Mouse (Mus musculus) ES-E14 (cell line): ENCODE results near the gene Slc25a22. TPM values are rescaled to one million over a fixed set of nuclear protein-coding genes. Genes with fewer than 3 reads are reported as not detected.

Source experiments
- DNase-seq: peaks from one replicate; pipeline ENCODE4 v3.0.0-alpha.2; 2013; ENCODE audit warnings: low read depth, low spot score
- H3K27ac ChIP-seq: 2 replicates; pipeline ENCODE4 v1.5.1; 2012; ENCODE audit warnings: low read depth, mild to moderate bottlenecking, low read length, moderate library complexity, mixed read lengths; ENCODE audit not compliant: poor library complexity, insufficient read depth, severe bottlenecking
- H3K36me3 ChIP-seq: 2 replicates; pipeline ENCODE4 v1.6.1; 2012; ENCODE audit warnings: mild to moderate bottlenecking, low read length, moderate library complexity, mixed read lengths; ENCODE audit not compliant: control insufficient read depth, poor library complexity, insufficient read depth, severe bottlenecking
- H3K4me1 ChIP-seq, 2 experiments: fragments of 150-350 bp in 1 of 2; sonication (generic) in 1 of 2; 2 replicates each; pipeline ENCODE4 v1.6.1; 2012; ENCODE audit warnings: low read length in 2 of 2, mild to moderate bottlenecking in 1 of 2, mixed read lengths in 1 of 2; ENCODE audit not compliant: control insufficient read depth in 2 of 2, insufficient read depth in 2 of 2, poor library complexity in 1 of 2
- H3K4me3 ChIP-seq, 2 experiments: fragments of 150-350 bp in 1 of 2; sonication (generic) in 1 of 2; 2 replicates each; pipeline ENCODE4 v1.5.1; 2012; ENCODE audit warnings: low read length in 2 of 2, low read depth in 1 of 2, mild to moderate bottlenecking in 1 of 2, mixed read lengths in 1 of 2; ENCODE audit not compliant: insufficient read depth in 1 of 2, poor library complexity in 1 of 2, severe bottlenecking in 1 of 2
- H3K9ac ChIP-seq: 2 replicates; pipeline ENCODE4 v1.6.1; 2012; ENCODE audit warnings: low read depth, mild to moderate bottlenecking, low read length, mixed read lengths; ENCODE audit not compliant: poor library complexity, insufficient read depth, severe bottlenecking
- H3K9me3 ChIP-seq: fragments of 150-350 bp; sonication (generic); 2 replicates; pipeline ENCODE4 v1.6.1; 2012; ENCODE audit warnings: low read depth, mild to moderate bottlenecking, low read length; ENCODE audit not compliant: control insufficient read depth, insufficient read depth
- CHD2 ChIP-seq: IDR thresholded peaks from 2 replicates; pipeline ENCODE4 v1.6.1; 2014; ENCODE audit warnings: mild to moderate bottlenecking, low read depth, low read length, inconsistent platforms
- HCFC1 ChIP-seq: IDR thresholded peaks from 2 replicates; pipeline ENCODE4 v1.6.1; 2012; ENCODE audit warnings: low read length, inconsistent platforms, borderline replicate concordance; ENCODE audit not compliant: insufficient read depth
- MAFK ChIP-seq: IDR thresholded peaks from 2 replicates; pipeline ENCODE4 v1.6.1; 2014; ENCODE audit warnings: mild to moderate bottlenecking, low read depth, low read length, inconsistent platforms; ENCODE audit not compliant: insufficient read depth
- ZC3H11A ChIP-seq: IDR thresholded peaks from 2 replicates; pipeline ENCODE4 v1.6.1; 2012; ENCODE audit warnings: low read depth, mild to moderate bottlenecking, inconsistent platforms, low read length, borderline replicate concordance
- ZNF384 ChIP-seq: IDR thresholded peaks from 2 replicates; pipeline ENCODE4 v1.6.1; 2012; ENCODE audit warnings: low read depth, low read length, inconsistent platforms
- in situ Hi-C, 2 experiments: fragments of 600-800 bp; cut with MboI; formaldehyde crosslinking; loops; one replicate each; pipeline ENCODE4 v1.15.1; 2025; ENCODE audit warnings: low sequenced_read_pairs in 2 of 2, inconsistent platforms in 1 of 2; ENCODE audit not compliant: unreplicated experiment in 2 of 2
- total RNA-seq: library from RNA; depleted of rRNA; stranded (reverse); fragments of 300-350 nt; gene quantifications from 2 replicates; pipeline ENCODE4 v1.2.3, GENCODE M21; 2012

Slc25a22 gene
- total RNA-seq, 1 experiment, result 16.2 TPM

DNA sequence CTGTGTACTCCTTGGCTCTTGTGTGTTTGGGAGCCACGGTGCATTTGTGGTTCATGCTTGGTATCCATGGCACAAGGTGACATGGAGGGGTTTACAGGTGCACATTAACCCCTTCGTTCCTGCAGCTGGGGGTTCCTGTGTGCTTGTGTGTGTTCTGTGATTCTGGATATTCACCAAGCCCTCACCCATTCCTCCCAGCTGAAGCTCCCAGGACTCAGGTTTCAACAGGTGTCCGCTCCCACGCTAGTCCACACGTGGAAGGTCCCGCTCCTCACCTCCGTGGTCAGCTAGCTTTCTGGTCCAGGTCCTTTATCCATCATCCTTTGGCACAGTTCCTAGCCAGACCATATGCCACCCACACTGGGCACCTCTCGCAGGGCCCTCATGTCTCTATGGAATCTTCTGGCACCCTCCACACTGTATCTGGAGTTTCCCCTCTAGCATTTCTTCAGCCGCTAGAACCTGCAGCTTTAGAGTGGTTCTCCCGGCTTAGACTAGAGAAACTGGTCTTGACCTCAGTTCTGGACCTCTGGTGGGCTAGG lies 29.0 kb upstream of the Slc25a22 start:
- H3K36me3 ChIP-seq, result peaks cover 21% of the 10 kb centered on the region
- TF ChIP-seq MAFK (no peak), CHD2 (no peak), ZNF384 (no peak), HCFC1 (no peak), ZC3H11A (no peak)
- H3K9ac ChIP-seq, result peak overlapping the region; percentile 72; the same call in 1 of the 2 replicates
- DNase-seq, result no peak
- in situ Hi-C loops, result no loop called here
- H3K9me3 ChIP-seq, result no peaks in the 10 kb centered on the region
- peak overlapping the region; percentile 75 to 89 for H3K4me3 ChIP-seq
- peaks cover 4 to 45% of the 10 kb centered on the region in 2 experiments; a peak in 3 of 4 replicates for H3K4me1 ChIP-seq
- H3K27ac ChIP-seq, result peak overlapping the region; percentile 10; the same call in 1 of the 2 replicates

DNA sequence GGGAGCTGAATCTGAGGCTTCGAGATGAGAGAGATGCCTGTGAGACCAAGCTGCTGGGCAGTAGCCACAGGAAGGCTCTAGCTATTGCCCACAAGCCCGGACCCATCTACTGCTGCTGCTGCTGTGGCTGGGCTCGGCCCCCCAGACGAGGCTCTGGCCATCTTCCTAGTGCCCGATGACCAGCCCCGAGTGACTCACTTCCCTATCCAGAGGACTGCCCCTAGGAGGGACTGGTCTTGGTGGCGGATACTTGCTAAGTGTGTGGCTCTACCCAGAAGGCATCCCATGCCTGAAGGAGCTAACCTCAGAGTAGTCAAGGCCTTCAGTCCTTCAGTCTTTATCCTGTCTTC lies 28.3 kb upstream of the Slc25a22 start:
- Histone ChIP-seq H3K4me3 (no peak overlapping the region), H3K27ac (no peak overlapping the region), H3K36me3 (peaks cover 16% of the 10 kb centered on the region), H3K9me3 (no peaks in the 10 kb centered on the region), H3K4me1 (peaks cover 4 to 46% of the 10 kb centered on the region in 2 experiments; a peak in 3 of 4 replicates), H3K9ac (no peak overlapping the region; the same call in 1 of the 2 replicates)
- in situ Hi-C loops, result no loop called here
- no peak for DNase-seq
- TF ChIP-seq ZNF384, result no peak
- TF ChIP-seq HCFC1, result no peak
- no peak for TF ChIP-seq MAFK
- no peak for TF ChIP-seq CHD2
- TF ChIP-seq ZC3H11A, result no peak

DNA sequence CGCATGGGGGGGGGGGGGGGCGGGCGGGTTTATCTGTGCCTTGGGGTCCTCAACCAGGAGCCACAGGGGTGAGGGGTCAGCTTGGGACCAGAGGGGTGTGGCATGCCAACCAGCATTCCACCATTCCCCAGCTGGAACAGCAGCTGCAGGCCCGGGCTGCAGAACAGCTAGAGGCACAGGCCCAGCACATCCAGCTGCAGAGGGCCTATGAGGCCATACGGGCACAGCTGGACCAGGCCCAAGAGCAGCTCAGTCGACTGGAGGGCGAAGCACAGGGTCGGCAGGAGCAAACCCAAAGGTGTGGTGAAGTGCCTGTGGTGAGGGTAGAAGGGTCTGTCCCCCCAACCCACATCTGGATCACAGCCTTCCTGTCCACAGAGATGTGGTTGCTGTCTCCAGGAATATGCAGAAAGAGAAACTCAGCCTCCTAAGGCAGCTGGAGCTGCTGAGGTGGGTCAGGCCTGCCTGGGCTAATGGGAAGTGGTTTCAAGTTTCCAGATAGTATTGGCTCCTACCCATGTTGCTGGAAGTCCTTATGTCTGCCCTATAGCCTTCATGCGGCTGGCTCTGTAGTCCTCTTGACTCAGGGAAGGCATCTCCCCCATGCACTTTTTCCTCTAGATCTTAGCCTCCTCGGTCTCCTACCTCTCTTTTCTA lies 27.8 kb upstream of the Slc25a22 start:
- H3K27ac ChIP-seq, result no peak overlapping the region

DNA sequence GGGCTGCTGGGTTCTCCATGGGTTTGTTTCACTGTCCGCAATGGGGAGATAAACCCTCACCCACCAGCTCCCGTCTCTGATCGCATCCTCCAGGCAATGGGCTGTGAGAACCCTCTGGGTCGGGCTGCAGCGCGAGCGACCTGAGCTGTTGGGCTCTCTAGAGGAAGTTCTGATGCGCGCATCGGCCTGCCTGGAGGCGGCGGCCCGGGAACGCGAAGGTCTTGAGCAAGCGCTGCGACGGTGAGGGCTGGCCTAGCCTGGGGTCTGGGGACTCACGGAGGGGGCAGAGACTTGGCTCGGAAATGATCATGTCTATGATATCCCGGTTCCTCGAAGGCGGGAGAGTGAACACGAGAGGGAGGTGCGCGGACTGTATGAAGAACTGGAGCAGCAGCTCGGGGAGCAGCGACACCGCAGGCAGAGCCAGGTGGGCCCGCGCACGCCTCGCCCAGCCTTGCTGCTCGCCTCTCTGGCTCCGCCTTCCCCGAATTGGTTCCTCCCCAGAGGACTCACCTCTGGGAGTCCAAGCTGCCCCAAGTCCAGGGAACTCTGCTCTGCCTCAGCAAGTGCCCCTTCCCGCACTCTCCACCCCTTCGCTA lies 27.0 kb upstream of the Slc25a22 start:
- Histone ChIP-seq H3K9me3 (no peaks in the 10 kb centered on the region), H3K9ac (peak overlapping the region; percentile 43; the same call in 1 of the 2 replicates), H3K4me1 (peaks cover 4 to 48% of the 10 kb centered on the region in 2 experiments; a peak in 3 of 4 replicates), H3K4me3 (peak overlapping the region; percentile 45 to 60), H3K36me3 (peaks cover 6% of the 10 kb centered on the region; the same call in 1 of the 2 replicates), H3K27ac (no peak overlapping the region)
- no peak for TF ChIP-seq HCFC1
- in situ Hi-C loops, result no loop called here
- DNase-seq, result no peak

More for the DNA sequence above, 27.8 kb upstream of the Slc25a22 start:
- Histone ChIP-seq H3K36me3 (peaks cover 14% of the 10 kb centered on the region), H3K9me3 (no peaks in the 10 kb centered on the region), H3K4me1 (peaks cover 4 to 49% of the 10 kb centered on the region in 2 experiments; a peak in 3 of 4 replicates), H3K9ac (no peak overlapping the region), H3K4me3 (no peak overlapping the region)
- in situ Hi-C loops, result no loop called here
- no peak for DNase-seq
- no peak for TF ChIP-seq HCFC1
- TF ChIP-seq ZC3H11A, result no peak
- TF ChIP-seq MAFK, result no peak
- TF ChIP-seq CHD2, result no peak
- no peak for TF ChIP-seq ZNF384
